Mouse (Mus musculus): ENCODE results near the gene Epb41l3.
"Not testable (repeated sequence)": the region's sequence is repeated elsewhere in the genome, so short reads cannot be mapped to it uniquely, and the experiment has no call there.

Gene Epb41l3

DNA sequence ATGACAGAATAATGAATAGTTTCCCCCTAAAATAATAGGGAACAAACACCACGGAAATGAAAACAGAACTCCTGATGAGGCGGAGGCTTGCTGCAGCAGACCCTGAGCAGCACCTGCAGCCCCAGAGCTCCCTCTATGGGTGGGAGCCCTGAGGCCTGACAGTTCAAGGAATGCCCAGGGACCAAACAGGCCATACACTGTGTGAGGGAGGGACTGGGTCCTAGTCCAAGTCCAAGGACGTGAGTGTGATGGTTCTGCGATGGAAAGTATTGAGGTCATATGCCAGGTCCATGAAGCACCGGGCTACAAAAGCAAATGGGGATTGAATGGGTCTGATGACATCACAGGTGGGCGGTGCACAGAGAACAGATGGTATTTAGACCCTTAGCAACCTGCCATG is 33.7 kb downstream of the Epb41l3 start:
- DNase-seq: no peak

DNA sequence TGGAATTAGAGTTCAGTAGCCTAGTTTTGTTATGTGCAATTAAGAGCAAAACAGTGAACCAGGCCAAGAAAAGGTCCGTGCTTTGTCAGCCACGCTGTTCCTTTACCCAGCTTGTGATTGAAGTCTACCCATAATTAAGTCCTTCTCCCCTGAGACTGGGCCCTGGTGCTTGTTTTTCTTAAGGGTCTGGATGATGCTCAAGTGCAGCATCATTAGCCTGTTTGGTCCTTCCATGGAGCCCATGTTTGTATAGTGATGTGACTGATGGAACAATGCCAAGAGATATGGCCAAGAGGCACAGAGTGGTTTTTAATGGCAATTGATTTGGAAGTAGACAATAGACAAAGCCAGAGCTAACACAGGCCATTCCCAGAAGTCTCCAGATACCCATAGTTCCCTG is 36.7 kb downstream of the Epb41l3 start:
- DNase-seq: no peak

DNA sequence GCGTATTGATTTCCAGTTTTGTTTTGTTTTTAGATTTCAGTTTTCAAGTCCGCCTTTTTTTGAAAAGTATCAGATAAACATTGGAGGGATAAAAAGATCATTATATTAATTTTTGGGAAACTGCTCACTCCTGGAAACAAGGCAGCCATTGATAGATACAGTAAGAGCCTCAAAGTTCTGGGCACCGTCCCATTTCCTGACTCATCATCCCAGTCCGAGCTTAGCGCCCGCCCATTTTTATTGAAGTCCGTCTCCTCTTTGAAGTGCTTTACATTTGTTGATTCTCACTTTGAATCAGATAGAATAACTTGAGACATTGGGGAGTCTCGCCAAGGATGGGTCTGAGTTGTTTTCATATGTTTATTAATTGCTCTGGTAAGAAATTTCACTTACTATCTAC is 43.7 kb downstream of the Epb41l3 start:
- DNase-seq: no peak

DNA sequence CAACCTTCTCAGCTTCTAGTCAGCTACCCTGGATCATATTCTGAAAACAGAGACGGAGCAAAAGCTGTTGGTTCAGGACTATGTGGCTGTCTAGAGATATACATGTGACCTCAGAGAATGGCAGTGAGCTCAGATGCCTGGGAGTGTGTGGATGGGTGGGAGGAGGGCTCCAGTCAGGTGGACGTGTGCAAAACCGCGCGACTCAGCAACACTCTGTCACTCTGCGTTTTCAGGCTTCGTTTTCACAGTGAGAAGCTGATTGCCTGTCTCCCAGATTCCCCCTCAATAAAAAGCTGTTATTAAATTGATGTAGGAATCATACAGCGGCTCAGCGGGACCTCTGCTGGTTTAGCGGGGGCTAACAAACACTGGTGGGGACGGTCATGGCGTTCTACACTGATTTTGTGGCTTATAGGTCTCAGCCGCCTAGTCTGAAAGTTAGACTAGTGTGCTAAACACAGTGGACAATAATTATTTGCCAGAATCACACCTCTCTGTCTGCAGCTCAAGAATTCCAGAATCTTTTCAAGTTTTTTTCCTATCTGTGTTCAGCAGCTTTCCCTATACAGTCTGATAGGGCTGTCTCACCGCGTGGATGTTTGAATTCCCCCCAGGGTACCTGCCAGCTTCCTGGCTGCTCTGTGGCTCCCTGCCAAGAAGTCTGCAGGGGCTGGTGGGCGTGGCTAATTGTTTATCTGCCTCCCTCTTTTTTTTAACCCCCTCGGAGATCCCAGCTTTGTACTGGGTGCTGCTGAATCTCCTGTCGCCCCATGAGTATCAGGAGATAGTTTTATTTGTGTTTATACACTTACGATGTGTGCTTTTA is 45.3 kb downstream of the Epb41l3 start:
- no peak for DNase-seq

DNA sequence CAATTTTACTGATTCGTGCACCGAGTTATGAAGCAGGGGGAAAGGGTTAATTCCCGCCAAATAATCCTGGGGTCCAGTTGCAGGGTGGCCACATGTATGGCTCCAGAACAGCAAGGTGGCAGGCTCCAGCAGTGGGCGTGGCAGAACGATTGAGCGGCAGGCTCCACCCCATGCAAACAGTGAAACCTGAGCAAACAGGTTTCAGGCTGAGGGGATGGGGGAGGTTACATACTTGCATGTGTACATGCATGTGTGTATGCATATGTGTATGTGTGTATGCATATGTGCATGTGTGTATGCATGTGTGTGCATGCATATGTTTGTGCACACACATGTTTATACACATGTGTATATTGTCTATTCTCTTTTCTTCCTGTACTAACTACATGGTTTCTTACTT is 46.9 kb downstream of the Epb41l3 start:
- DNase-seq: not testable (repeated sequence)

DNA sequence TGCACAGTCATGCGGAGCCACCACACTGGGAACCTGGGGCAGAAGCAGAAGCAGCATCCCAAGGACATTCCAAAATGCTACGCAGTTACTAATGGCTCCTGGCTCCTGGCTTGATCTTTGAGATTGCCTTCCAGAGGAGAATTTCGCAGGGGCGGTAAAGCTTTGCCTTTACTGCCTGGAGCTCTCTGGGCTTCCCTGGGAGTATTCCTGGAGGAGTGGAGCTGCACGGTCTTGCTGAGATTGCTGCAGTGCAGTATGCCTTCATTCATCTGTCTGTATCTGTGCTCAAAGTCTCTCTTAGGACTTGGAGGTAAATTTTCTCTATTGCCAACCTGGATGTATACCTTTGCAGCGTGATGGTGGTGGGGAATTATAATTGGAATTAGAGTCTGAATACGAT is 52.0 kb downstream of the Epb41l3 start:
- DNase-seq: no peak

DNA sequence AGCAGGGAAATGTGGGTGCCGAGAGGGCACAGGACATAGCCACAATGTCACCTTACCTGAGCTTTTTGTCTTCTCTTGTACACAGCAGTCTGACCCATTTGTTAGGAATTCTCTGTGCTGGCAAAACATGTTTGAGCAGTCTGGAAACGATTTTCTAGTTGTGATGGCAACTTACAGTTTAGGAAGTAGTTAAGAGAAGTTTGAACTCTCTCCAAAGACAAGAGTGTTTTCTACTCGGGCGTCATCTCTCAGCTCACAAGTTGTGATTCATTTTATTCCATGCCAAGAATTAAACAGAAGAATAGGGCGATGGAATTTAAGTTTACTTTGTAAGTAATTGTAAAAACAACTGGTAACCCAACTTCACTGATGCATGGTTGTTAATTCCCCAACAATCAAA is 52.5 kb downstream of the Epb41l3 start:
- no peak for DNase-seq

DNA sequence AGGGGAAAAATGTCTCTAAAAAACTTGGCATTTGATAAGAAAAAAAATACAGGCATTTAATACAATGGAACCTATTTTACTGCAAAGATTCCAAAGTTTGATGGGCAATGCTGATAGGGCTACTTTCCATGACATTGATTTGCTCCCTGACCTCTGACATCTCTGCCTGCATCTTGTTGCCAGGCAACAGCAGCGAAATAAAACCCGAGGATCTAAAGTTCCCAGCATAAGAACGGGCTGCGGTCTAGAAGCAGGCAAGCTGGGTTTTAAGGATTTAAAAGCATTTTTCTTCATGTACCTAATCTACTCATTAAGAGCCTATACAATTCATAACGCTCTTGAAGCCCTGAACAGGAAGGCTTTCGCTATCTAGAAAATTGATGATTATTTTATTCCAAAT is 54.0 kb downstream of the Epb41l3 start:
- no peak for DNase-seq

DNA sequence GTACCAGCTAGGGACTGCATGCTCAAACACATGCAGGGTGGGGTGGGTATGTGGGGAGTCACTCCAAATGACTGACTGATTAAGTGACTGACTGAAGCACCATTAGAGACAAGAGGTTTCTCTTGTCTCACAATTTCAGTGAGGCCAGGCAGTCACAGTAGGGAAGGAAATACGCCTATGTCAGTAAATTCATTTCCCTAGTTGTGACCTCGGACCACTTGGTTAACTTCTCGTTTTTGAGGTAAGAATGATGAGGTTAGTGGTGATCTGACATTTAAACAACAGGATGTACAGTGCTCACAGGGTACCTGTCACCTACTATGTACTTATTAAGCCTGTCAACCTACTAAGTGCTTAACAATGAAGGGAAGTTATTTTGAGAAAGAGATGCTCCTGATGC is 67.5 kb downstream of the Epb41l3 start:
- DNase-seq: no peak

DNA sequence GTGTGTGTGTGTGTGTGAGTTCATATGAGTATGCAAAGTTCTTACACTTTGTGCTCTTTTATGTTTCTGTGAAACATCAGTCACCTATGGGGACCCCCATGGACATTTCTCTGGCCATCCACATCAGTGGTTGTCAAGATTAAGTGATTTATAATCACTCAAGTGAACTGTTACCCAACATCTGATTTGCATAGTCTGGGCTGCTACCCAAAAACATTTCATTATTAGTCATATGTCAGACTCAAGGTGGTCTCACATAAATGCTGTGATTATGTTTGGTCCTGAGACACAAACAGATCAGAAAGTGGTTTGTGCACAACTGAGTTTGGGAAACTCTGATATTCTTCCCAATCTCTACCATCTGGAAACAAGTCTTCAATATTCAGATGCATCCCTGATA is 75.3 kb downstream of the Epb41l3 start:
- DNase-seq: no peak

DNA sequence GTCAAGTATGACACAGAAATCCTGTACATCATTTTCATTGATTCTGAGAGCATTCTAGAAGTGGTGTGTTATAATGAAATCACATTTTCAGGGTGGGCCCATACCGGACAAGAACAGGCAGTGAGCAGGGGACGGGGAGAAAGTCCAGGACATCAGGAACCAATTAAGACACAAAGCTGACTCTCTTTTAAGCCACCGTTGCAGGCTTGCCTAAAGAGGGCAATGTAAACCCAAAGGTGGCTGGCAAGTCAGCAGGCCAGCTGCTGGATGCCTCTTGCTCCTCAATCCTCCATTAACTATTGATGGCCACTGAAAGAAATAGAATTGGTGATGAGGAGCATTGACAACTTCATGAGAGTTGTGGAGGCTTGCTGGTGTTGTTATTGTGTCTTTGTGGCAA is 75.8 kb downstream of the Epb41l3 start:
- DNase-seq: no peak

DNA sequence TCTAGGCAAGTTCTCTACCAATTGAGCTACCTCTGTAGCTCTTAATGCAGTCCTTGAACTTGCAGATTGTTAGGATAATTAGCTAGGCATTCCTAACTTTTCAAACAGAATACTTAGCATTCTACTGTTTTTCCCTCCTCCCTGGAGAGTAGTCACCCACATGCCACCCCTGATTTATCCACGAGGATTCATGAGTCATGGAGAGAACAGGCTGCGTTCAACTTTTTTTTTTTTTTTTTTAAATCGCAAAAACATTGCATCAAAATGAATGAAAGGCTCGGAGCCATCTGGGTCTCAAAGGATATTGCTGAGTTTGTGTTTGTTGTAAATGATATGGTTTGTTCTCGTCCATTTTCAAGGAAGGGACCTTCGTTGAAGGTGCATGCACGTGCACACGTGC is 79.6 kb downstream of the Epb41l3 start:
- no peak for DNase-seq

DNA sequence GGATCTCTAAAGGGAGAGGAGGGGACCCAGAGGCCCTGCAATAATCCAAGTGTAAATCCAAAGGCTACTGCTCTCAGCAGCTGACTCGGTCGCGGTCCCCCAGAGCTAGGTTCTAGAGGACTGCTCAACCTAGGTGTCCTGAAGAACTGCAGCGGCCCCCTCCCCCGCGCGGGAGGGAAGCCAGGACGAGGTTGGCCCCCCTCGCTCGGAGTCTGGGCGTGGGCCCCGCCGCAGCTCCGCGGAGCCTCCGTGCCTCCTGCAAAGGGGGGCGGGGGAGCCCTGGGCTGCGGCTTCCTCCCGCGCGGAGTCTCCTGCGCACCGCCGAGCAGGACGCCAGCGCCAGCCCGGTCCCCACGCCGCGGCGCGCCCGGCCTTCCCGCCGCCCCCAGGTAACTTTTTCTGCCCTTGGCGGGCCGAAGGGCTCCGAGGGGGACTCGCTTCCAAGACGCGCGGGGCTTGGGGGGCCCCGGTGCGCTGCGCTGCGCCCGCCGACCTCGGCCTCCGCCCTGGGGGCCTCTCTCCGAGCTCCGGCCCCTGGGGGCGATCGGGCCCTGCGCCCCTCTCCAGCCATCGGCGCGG is 81.1 kb downstream of the Epb41l3 start:
- no peak for DNase-seq

DNA sequence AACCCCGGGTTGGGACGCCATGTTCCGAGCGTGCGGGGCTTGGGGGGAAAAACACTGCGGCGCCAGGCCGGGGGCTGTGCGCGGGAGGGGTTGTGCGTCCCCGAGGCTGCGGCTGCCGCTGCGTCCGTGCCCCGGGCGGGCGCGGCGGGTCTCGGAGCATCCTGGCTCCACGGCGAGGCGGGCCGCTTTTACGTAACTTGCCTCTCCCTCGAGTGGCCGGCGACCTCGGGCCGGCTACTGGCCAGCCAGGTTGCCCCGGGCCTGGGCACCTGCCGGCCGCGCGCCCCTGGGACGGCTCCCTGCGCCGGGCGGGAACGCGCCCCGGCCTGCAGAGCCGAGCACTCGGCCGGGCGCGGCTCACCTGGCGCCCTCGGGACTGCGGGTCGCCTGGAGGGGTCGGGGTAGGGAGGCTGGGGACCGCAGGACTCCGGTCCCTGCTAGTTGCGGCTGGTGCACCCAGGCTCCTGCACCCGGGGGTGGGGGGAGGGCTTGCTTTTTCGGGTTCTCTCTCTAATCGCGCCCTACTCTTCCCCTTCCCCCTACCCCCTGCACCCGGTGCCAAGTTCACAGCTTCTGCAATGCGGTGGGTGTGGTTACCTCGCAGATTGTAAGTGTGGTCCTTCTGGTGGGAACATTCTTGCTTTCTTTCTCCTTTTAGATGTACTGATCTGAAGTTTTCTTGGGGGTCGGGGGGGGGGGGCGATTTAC is 81.8 kb downstream of the Epb41l3 start:
- peak; percentile 16 for DNase-seq

DNA sequence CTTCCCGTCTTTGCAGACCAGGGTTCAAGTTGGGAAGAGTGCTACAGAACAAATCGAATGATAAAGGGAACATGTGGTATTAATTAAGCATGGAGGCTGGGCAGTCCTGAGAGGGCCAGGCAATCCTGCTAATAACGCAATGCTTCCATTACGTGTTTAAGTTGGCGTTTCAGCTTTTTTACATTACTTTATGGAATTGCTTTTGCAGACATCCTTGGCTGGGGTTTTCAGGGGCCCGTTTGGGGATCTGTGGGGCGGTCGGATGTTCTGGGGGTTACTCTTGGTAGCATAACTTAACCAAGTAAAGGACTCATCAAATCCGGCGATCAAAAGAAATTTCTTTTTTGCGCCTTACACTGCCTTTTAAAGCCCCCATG is 82.3 kb downstream of the Epb41l3 start:
- DNase-seq: no peak

DNA sequence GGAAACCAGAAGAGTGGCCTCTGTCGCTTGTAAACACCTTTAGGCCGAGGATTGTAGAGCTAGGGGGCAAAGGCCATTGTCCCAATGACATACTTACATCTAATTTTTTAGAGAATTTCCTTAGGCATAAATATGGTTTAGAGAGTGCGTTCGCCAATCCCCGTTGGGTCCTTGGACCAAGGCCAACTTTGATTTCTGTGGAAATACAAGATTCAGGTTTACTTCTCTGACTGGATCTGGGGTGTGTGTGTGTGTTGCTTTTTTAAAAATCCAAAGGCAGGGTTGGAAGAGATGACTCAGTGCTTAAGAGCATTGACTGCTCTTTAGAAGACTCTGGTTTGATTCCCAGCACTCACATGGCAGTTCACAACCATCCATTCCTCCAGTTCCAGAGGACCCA is 83.2 kb downstream of the Epb41l3 start:
- no peak for DNase-seq

DNA sequence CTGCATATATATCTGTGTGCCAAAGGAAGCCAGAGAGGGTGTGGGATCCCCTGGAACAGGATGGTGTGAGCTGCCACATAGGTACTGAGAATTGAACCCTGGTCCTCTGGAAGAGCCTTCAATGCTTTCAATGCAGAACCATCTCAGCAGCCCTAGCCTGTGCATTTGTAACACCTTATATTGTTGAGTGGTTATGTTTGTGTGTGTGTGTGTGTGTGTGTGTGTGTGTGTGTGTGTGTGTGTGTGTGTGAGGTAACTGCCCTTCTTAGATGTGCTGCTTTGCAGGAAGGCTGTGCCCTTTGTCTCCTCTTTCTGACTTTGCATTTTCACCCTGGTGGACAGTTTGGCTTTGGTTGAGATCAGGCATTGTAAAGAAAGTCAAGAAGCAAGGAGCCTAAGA is 87.2 kb downstream of the Epb41l3 start:
- DNase-seq: no peak

DNA sequence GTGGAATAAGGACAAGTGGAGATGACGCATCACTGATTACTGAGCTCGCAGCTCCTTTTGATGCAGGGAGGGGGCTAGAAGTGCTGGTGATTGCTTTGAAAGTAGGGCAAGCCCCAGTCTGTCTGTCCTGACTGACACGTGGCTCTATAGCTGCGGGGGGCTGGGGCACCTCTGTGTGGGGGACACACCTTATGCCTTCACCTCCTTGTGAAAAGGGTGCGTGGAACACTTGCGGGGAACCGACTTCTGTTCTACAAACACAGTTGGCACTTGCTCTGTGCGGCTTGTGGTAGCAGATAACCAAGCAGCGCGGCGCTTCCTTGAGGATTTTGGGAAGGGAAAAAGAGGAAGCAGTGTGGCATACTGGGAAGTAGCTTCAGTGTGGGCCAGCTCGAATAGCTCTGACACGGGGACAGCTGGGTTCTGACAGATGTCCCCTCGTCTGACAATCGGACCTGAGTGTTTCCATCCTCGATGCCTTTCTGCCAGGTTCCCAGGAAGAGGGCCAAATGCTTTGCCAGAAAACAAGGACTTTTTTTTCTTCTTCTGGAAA is 101.5 kb downstream of the Epb41l3 start:
- DNase-seq: no peak

DNA sequence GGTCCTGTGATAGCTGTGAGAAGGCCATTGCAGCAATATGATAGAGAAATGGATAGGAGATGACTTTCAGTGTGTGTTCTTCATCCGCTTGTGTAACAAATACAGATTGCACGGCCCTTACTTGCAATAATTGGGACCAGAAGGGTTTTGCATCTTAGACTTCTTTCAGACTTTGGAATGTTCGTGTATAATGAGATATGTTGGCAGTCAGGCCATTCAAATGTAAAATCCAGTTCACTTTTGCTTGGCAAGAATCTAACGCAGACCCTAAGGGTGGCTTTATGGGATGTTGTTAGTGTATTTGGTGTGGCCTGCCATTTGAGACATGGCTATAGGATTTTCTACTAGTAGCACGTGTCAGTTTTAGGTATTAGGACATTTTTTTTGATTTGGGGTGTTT is 102.5 kb downstream of the Epb41l3 start:
- no peak for DNase-seq

DNA sequence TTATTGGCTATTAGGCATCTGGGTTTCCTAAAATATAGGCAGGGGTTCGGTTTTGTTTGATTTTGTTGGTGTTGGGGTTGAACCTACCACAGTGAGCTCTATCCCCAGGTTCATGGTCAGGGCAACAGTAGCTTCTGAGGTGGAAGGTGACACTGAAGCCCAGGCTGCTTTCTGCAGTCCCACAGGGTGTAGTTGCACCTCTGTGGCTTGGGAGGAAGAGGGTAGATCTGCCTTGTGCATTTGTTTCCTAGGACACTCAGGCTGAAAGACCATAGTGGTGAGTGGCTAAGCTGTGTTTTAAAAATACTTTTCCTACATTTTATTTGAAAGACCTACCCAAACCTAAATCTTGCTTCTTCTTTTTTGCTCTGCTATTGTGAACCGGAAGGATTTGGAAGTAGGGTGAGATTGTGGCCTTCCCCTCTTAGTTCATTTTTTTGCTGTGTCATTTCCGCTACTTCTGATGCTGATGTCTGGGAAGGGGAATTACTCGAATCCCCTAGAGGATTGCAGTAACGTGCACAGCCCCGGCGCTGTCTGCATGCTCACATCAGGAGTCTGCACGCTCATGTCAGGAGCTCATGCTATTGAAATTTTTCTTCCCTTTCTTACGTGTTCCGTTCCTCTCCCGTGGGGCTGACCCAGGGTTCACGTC is 105.5 kb downstream of the Epb41l3 start:
- no peak for DNase-seq

DNA sequence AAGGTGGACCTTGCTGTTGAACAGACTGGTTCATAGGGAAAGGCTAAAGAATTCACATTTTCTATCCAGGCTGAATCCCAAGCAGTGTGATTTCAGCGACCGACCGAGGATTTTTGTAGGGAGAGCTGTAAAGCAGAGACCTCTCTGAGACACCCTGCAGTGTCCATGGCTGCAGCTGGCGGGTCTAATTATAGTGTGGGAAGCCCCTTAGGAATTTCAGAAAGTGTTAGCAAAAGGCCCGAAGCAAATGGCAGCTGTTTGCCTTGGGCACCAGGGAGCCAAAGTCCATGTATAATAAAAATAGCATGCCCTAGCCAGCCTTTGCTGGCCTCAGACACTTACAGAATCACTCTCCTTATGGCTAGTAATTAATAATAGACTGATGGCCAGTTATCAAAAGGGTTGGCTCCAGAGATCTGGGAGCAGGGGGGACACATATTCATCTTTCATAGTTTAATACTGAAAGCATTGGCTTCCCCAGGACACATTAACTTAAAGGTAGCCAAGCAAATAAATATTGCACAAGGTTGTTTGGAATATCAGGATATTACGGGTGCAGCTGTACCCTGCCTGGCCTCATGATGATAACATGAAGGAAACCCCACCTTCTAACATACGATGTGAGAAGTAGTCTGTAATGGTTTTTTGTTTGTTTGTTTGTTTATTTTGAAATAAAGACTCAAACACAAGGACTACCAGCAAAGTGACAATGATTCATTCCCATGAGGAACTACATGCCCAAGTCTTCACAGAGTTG is 106.3 kb downstream of the Epb41l3 start:
- DNase-seq: no peak

DNA sequence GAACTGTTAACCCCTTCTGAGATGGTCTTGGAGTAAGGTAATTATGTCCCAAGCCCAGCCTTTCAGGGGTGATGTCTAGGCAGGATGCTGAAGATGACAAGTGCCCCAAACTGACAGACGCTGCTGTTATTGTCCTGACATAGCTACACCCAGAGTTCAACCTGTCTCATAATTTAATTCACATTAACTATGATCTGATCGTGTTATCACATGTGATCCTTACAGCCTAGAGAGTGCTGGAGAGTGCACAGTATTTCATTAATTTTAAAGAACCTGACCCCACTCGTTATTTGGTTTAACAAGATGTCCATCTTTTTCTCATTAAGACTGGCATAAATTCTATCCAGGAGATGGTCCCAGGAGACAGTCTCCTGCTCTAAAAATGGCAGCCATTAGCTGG is 112.3 kb downstream of the Epb41l3 start:
- DNase-seq: no peak
